Mouse (Mus musculus) stomach, embryonic 16.5 days (tissue): ENCODE results near the gene Fopnl. TPM values are rescaled to one million over a fixed set of nuclear protein-coding genes. Genes with fewer than 3 reads are reported as not detected.

ENCODE experiments used
- ATAC-seq: fragments of 200-750 bp; cut with Nextera tagmentation; 2 replicates; pipeline ENCODE4 v1.8.0; 2017; ENCODE audit warnings: moderate number of reproducible peaks, moderate TSS enrichment; ENCODE audit not compliant: insufficient read depth, low FRiP score
- H3K27ac ChIP-seq: fragments of 300-500 bp; sonication (generic); 2 replicates; pipeline ENCODE4 v1.5.1; 2014; ENCODE audit warnings: low read length
- H3K27me3 ChIP-seq: fragments of 300-500 bp; sonication (generic); 2 replicates; pipeline ENCODE4 v1.6.1; 2014; ENCODE audit warnings: low read length, control low read depth, mixed read lengths; ENCODE audit not compliant: control insufficient read depth, insufficient read depth
- H3K36me3 ChIP-seq: fragments of 300-500 bp; sonication (generic); 2 replicates; pipeline ENCODE4 v1.6.1; 2014; ENCODE audit warnings: low read length; ENCODE audit not compliant: control insufficient read depth, insufficient read depth
- H3K4me1 ChIP-seq: fragments of 300-500 bp; sonication (generic); 2 replicates; pipeline ENCODE4 v1.6.1; 2014; ENCODE audit warnings: low read length, control low read depth, mixed read lengths; ENCODE audit not compliant: control insufficient read depth, insufficient read depth
- H3K4me2 ChIP-seq: fragments of 300-500 bp; sonication (generic); 2 replicates; pipeline ENCODE4 v1.6.1; 2014; ENCODE audit warnings: low read depth, low read length, mixed read lengths
- H3K4me3 ChIP-seq: fragments of 300-500 bp; sonication (generic); replicated peaks from 2 replicates; pipeline ENCODE4 v1.5.1; 2014; ENCODE audit warnings: mild to moderate bottlenecking, low read length
- H3K9ac ChIP-seq: fragments of 300-500 bp; sonication (generic); 2 replicates; pipeline ENCODE4 v1.6.1; 2014; ENCODE audit warnings: low read length
- H3K9me3 ChIP-seq: fragments of 300-500 bp; sonication (generic); replicated peaks from 2 replicates; pipeline ENCODE4 v1.6.1; 2016; ENCODE audit warnings: low read length, control low read depth; ENCODE audit not compliant: control insufficient read depth
- WGBS: fragments of 180-500 bp; shearing (Covaris S2); extraction: QIAGEN DNeasy Blood & Tissue Kit; methylation state at CpG from one replicate; pipeline ENCODE4 v1.1.7; 2014; 5-methylcytosine and 5-hydroxymethylcytosine counted together
- polyA plus RNA-seq: library from polyadenylated mRNA; unstranded; fragments of >200 nt; fragmentation: Nextera tagmentation; extraction: Ambion mirVana; gene quantifications from 2 replicates; pipeline ENCODE4 v1.2.1, GENCODE M21; 2015

The Fopnl gene
- polyA plus RNA-seq, 1 experiment from 2014 or later: 154 TPM

- Histone ChIP-seq H3K27ac (no peak overlapping the region), H3K9me3 (no peaks in the 10 kb centered on the region), H3K27me3 (no peaks in the 10 kb centered on the region), H3K4me1 (peaks cover 8% of the 10 kb centered on the region; the same call in 1 of the 2 replicates), H3K9ac (no peak overlapping the region), H3K4me2 (no peak overlapping the region), H3K4me3 (no peak overlapping the region), H3K36me3 (peaks cover 19% of the 10 kb centered on the region)
- WGBS: 88% methylated on average over 4 of the region's 4 CpGs
- no peak for ATAC-seq
Observed at GRCm38 (mm10) chr16:14297746-14298145, 19.5 kb downstream of the Fopnl start.

DNA sequence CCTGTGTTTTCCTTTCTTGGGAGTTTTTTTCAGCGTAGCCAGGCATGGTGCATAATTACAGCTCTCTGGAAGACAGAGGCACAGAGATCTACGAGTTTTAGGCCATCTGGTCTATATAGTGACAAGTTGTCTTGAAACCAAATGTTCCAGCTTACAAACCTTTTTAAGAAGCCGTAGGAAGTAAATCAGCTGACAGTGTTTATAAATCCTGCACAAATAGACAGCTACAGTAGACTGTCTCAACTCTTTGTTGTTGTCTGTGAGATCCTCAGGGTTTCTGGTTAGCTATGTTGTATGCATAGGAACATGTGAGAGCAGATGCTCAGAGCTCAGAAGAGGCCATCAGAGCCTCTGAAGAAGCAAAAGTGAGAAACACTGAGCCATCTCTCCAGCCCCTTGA is 20.1 kb downstream of the Fopnl start:
- Histone ChIP-seq H3K4me1 (peaks cover 14% of the 10 kb centered on the region; the same call in 1 of the 2 replicates), H3K4me3 (no peak overlapping the region), H3K9ac (no peak overlapping the region), H3K9me3 (no peaks in the 10 kb centered on the region), H3K36me3 (peaks cover 19% of the 10 kb centered on the region), H3K27ac (peak overlapping the region; percentile 53), H3K27me3 (no peaks in the 10 kb centered on the region), H3K4me2 (no peak overlapping the region)
- no peak for ATAC-seq
- 59% methylated on average over 3 of the region's 3 CpGs for WGBS

- Histone ChIP-seq H3K4me3 (no peak overlapping the region), H3K9me3 (no peaks in the 10 kb centered on the region), H3K4me2 (no peak overlapping the region), H3K27ac (peak overlapping the region; percentile 76), H3K9ac (no peak overlapping the region), H3K36me3 (peaks cover 16% of the 10 kb centered on the region), H3K27me3 (no peaks in the 10 kb centered on the region), H3K4me1 (peaks cover 19% of the 10 kb centered on the region; the same call in 1 of the 2 replicates)
- WGBS: 44% methylated on average over 2 of the region's 2 CpGs
- ATAC-seq: no peak
Observed at GRCm38 (mm10) chr16:14296544-14297124, 20.6 kb downstream of the Fopnl start.

DNA sequence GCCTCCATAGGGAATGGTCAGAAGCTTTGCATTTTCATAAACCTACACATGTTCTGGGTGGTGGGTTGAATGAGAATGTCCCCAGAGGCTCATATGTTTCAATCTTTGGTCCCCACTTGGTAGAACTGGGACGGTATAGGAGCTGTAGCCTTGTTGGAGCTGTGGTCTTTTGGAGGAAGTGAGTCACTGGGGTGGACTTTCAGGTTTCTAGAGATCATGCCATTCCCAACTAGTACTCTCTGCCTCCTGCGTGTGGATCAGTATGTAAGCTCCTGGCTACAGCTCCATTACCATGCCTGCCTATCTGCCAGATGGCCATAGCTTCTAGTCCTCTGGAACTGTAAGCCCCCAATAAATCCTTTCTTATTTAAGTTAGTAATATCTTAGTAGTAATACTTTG is 21.9 kb downstream of the Fopnl start:
- 81% methylated on average over 2 of the region's 2 CpGs for WGBS
- Histone ChIP-seq H3K9ac (no peak overlapping the region), H3K27ac (no peak overlapping the region), H3K36me3 (peaks cover 15% of the 10 kb centered on the region), H3K4me2 (no peak overlapping the region), H3K4me1 (peaks cover 25% of the 10 kb centered on the region; the same call in 1 of the 2 replicates), H3K27me3 (no peaks in the 10 kb centered on the region), H3K9me3 (no peaks in the 10 kb centered on the region), H3K4me3 (no peak overlapping the region)
- no peak for ATAC-seq

DNA sequence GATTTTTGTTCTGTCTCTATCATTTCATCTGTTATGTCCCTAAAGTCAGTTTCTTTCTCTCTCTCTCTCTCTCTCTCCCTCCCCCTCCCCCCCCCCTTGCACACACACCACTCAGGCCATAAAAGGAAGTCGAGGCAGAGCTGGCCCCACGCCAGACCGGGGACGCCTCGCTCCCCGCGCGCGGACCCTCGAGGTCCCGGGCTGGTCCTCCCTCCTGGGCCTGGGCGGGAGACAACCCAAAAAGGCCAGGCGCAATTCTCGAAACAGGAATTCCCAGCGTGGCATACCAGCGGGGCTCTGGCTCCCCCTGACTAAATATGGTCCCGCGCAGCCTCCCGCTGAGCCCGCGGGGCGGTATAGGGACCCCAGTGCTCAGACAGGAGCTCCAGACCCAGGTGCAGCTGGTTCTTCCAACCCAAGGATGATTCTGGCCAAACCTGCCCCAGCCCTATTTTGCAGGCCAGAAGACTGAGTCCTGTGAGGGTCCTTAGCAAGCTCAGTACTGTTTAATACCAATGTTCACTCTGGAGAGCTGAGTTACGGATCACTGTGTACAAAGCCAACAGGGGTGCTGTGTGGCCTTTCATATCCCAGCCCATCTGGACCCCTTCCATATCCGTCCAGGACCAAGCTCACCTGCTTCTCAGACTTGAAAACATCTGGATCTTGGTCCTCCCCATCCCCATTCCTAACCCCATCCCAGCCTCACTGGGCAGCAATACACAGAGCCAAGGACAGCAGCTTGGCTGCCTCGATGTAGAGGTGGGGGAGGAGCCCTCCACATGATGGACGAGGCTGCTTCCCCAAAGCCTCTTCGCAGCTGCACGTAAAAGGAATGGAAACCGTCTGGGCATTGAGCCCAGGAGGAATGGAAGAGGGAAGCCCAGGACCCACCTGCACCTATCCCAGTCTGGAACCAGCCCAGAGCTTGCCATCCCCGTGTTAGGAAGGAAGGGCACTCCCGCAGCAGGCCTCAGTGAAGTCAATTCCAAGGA is 24.7 kb downstream of the Fopnl start:
- 8% methylated on average over 31 of the region's 31 CpGs for WGBS
- no peaks in the 10 kb centered on the region for H3K36me3 ChIP-seq
- peak overlapping the region; percentile 64 for H3K9ac ChIP-seq
- H3K27me3 ChIP-seq: no peaks in the 10 kb centered on the region
- peak overlapping the region; percentile 66 for H3K4me2 ChIP-seq
- no peaks in the 10 kb centered on the region for H3K9me3 ChIP-seq
- peak overlapping the region; percentile 95 for H3K27ac ChIP-seq
- peak overlapping the region; percentile 42 for H3K4me3 ChIP-seq
- peak; percentile 84 for ATAC-seq
- H3K4me1 ChIP-seq: peaks cover 25% of the 10 kb centered on the region; the same call in 1 of the 2 replicates

DNA sequence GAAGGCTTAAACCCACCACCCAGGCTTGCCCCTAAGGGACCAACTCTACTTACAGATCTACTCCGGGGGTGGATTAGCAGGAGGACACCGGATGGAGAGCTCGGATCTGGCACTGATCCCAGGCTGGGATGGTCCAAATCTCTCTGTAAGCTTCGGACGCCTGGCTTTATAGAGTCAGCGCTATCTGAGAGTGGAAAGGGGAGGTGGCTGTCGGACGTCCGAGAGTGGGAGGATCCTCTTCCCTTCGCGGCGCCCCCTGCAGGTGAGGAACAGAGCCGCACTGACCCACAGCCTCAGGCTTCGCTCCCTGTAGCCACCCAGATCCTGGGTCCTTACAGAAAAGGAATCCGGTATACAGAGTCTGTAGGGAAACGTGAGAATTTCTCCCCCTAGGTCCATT is 26.0 kb downstream of the Fopnl start, which contains the start of gene Myh11:
Myh11 (minus strand) TSS at position 150 of the 400 bp plus-strand sequence.
- 3% methylated on average over 16 of the region's 16 CpGs for WGBS
- no peaks in the 10 kb centered on the region for H3K27me3 ChIP-seq
- peak within 1 kb of the TSS; percentile 66 for H3K4me2 ChIP-seq
- H3K36me3 ChIP-seq: no peaks in the 10 kb centered on the region
- peak within 1 kb of the TSS; percentile 42 for H3K4me3 ChIP-seq
- peak within 1 kb of the TSS; percentile 95 for H3K27ac ChIP-seq
- H3K9me3 ChIP-seq: no peaks in the 10 kb centered on the region
- ATAC-seq: peak; percentile 75
- H3K9ac ChIP-seq: peak within 1 kb of the TSS; percentile 64
- peaks cover 23% of the 10 kb centered on the region; the same call in 1 of the 2 replicates for H3K4me1 ChIP-seq

GRCm38 (mm10) chr16:14272374-14272965 is 44.7 kb downstream of the Fopnl start:
- ATAC-seq: peak; percentile 73
- WGBS: 48% methylated on average over 4 of the region's 4 CpGs
- peak overlapping the region; percentile 50 for H3K27ac ChIP-seq

DNA sequence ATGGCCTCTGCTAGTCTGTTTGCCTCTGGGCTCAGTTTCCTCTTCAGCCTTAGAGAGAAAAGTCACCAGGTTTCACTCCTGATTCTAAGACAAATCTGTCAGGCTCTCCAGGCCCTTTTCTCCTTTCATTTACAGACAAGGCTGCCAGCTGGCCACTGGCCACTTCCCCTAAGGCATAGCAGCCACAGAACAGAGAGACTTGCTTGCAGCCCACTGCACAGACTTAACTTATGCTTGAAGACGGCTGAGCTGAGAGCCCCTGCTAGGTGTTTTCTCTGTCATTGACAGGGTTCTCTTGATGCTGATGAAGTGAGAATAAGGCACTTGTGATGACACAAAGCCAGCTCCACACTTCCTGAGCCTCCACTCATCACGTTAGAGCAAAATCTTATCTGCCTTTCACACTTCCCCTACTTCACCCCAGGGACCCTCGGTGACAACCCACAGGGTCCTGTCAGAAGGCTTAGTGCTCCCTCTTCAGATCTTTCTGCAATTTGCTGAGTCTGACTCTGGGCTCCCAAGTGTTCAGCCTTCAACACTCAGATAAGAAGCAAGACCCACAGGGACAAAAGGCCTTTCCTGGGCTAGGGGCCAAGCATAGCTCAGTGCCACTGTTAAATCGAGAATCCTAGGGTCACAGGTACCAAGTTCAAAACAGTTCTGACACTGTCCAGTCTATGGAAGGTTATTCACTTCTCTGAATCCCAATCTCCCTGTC is 51.8 kb downstream of the Fopnl start:
- H3K36me3 ChIP-seq: no peaks in the 10 kb centered on the region
- H3K27ac ChIP-seq: no peak overlapping the region
- WGBS: 23% methylated on average over 4 of the region's 4 CpGs
- H3K4me1 ChIP-seq: no peaks in the 10 kb centered on the region
- H3K4me2 ChIP-seq: no peak overlapping the region
- H3K27me3 ChIP-seq: no peaks in the 10 kb centered on the region
- H3K4me3 ChIP-seq: no peak overlapping the region
- no peak overlapping the region for H3K9ac ChIP-seq
- H3K9me3 ChIP-seq: no peaks in the 10 kb centered on the region
- ATAC-seq: no peak

More at GRCm38 (mm10) chr16:14272374-14272965, 44.7 kb downstream of the Fopnl start:
- H3K4me3 ChIP-seq: no peak overlapping the region
- H3K9ac ChIP-seq: no peak overlapping the region
- no peak overlapping the region for H3K4me2 ChIP-seq
- no peaks in the 10 kb centered on the region for H3K27me3 ChIP-seq
- H3K4me1 ChIP-seq: no peaks in the 10 kb centered on the region
- no peaks in the 10 kb centered on the region for H3K9me3 ChIP-seq
- H3K36me3 ChIP-seq: no peaks in the 10 kb centered on the region
